Mouse (Mus musculus): ENCODE data around the gene Dnah7c. TPM values are rescaled to one million over a fixed set of nuclear protein-coding genes. Genes with fewer than 3 reads are reported as not detected.
"Not testable (repeated sequence)": the region's sequence is repeated elsewhere in the genome, so short reads cannot be mapped to it uniquely, and the experiment has no call there.

The Dnah7c gene
- polyA plus RNA-seq, 1 experiment from 2014 or later: 0.23 TPM

DNA sequence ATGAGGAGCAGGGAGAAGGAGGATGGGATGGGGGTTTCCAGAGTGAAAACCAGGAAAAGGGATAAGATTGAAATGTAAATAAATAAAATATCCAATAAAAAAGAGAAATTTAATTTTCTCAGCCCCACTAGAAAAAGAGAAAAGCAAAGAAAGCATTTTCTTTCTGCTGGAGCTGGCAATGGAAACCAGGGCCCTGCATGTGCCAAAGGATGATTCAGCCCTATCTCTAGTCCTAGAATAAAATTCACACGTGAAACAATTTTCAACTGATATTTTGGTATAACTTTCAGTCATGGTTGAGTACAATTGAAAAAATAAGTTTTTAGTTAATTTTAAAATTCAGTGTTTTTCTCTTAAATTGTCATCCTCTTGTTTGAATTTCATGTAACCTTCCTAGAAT lies 168.4 kb downstream of the Dnah7c start:
- not testable (repeated sequence) for H3K4me3 ChIP-seq; DNase-seq (ENCODE audit: low spot score); H3K9me3 ChIP-seq; H3K27me3 ChIP-seq (ENCODE audit: insufficient read depth, poor library complexity, severe bottlenecking); H3K4me1 ChIP-seq; H3K36me3 ChIP-seq; H3K27ac ChIP-seq
- WGBS: 67% methylated on average over 1 of the region's 1 CpGs

DNA sequence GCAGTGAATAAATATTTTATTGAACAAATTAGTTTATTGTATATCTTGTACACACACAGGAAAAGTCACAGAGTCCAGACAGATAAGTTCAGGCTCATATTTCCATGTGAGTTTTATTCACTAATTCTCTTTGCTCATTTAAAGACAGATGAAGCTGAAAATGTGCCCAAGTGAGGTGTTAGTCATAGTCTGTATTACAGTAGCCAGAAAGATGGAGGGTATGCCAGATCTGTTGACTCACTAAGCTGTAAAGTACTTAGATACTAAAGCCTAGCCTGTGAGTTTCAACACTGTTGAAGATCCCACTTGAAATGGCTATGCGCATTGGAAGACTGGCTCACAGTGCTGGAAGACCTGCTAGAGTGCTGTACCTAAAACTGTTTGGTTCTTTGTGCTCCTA lies 171.0 kb downstream of the Dnah7c start:
- not testable (repeated sequence) for H3K4me1 ChIP-seq; DNase-seq (ENCODE audit: low spot score); H3K36me3 ChIP-seq; H3K27me3 ChIP-seq (ENCODE audit: insufficient read depth, poor library complexity, severe bottlenecking); H3K9me3 ChIP-seq; H3K27ac ChIP-seq; H3K4me3 ChIP-seq
- 92% methylated on average over 1 of the region's 1 CpGs for WGBS

DNA sequence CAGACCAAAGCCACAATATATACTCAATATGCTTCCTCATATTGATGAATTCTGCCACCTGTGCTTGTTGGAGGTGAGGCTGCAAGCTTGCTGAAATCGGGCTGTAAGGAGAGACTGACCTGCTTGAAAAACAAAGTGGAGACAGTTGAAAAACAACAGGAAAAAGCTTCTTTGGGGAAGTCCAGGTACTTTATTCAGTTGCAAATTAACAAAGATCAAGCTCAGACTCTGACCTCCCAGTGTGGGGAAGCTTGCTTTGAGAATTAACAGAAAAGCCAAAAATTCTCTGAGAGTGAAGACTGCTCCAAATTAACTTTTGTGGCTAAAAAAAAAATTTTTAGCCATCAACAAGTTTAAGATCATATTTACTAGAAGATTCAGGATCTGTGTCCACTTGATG lies 194.9 kb downstream of the Dnah7c start:
- Histone ChIP-seq H3K4me3 (no peak overlapping the region), H3K27ac (no peak overlapping the region), H3K9me3 (no peaks in the 10 kb centered on the region), H3K4me1 (no peaks in the 10 kb centered on the region), H3K27me3 (ENCODE audit: insufficient read depth, poor library complexity, severe bottlenecking) (no peaks in the 10 kb centered on the region), H3K36me3 (no peaks in the 10 kb centered on the region)
- WGBS: 75% methylated on average over 1 of the region's 1 CpGs
- DNase-seq (ENCODE audit: low spot score): no peak

DNA sequence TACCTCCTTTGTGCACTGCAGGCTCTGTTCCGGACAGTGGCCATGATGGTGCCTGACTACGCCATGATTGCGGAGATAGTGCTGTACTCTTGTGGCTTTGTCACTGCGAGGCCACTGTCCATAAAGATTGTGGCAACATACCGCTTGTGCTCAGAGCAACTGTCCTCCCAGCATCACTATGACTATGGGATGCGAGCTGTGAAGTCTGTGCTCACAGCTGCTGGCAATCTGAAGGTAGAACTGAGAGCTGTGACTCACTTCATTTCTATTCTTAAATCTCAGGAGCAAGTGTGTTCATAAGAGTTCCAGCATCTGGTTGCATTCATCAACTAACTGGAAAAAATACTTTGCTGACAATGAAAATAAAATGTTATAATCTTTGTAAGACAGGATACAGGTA lies 200.5 kb downstream of the Dnah7c start:
- H3K4me3 ChIP-seq; H3K27me3 ChIP-seq (ENCODE audit: insufficient read depth, poor library complexity, severe bottlenecking); DNase-seq (ENCODE audit: low spot score); H3K36me3 ChIP-seq; H3K4me1 ChIP-seq; H3K27ac ChIP-seq; H3K9me3 ChIP-seq: not testable (repeated sequence)
- WGBS: 90% methylated on average over 6 of the region's 6 CpGs

DNA sequence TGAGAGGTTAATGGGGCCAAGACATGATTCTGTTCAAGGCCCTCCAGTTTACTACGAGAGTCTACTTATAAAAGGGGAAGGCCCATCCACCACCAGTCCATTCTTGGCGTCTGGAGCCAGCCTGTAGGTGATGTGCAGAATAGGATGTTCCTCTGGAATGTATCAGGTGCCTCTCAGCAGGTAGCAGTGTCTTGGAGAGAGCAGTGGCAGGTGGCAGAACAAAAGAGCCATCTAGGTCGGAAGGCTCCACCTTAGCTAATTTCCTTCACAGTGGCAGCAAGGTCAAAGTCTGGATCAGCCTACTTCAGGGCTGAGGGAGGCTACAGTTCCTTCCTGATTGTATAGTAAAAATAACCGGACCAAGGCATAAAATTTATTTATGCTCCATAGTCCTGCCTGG lies 224.4 kb downstream of the Dnah7c start:
- WGBS: 88% methylated on average over 4 of the region's 4 CpGs
- not testable (repeated sequence) for H3K9me3 ChIP-seq; H3K4me1 ChIP-seq; DNase-seq (ENCODE audit: low spot score); H3K36me3 ChIP-seq; H3K27ac ChIP-seq; H3K27me3 ChIP-seq (ENCODE audit: insufficient read depth, poor library complexity, severe bottlenecking); H3K4me3 ChIP-seq

DNA sequence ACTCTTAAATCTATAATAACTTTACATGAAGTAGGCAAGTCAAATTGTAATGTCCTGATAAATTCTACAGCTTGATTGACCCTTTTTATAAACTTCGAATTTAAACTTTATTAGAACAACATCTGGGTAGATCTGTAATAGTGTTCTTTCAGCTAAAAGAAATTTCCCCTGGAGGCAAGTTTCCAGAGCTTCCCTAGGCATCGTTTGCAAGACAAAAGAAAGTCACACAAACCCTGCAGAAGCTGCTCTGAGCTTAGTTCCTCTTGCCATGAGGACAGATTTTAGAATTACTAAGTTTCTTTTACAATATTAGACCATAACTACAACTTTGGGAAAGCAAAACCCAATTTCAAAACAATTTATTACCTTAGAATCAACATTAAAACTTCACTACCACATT lies 227.3 kb downstream of the Dnah7c start:
- not testable (repeated sequence) for DNase-seq (ENCODE audit: low spot score); H3K27me3 ChIP-seq (ENCODE audit: insufficient read depth, poor library complexity, severe bottlenecking)
- 66% methylated on average over 2 of the region's 2 CpGs for WGBS

DNA sequence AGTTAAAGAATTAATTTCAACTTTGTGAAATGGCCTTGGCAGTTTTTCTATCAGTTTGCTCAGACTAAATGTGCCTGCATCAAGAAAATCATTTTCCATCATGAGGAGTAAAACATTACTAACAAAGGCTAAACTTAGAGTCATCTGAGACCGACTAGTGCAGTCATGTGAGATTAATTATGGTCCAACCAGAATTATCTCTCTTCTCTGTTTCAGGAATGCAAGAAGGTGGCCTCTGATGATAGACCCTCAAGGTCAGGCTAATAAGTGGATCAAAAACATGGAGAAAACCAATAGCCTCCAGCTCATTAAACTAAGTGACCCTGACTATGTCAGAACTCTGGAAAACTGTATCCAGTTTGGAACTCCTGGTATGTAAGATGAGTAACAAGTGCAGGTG lies 299.4 kb downstream of the Dnah7c start:
- WGBS: 67% methylated on average over 1 of the region's 1 CpGs
- H3K36me3 ChIP-seq; DNase-seq (ENCODE audit: low spot score); H3K27me3 ChIP-seq (ENCODE audit: insufficient read depth, poor library complexity, severe bottlenecking); H3K4me3 ChIP-seq; H3K27ac ChIP-seq; H3K4me1 ChIP-seq; H3K9me3 ChIP-seq: not testable (repeated sequence)

More for the DNA sequence above, 227.3 kb downstream of the Dnah7c start:
- H3K36me3 ChIP-seq, H3K9me3 ChIP-seq, H3K27ac ChIP-seq, H3K4me1 ChIP-seq, H3K4me3 ChIP-seq: not testable (repeated sequence)

DNA sequence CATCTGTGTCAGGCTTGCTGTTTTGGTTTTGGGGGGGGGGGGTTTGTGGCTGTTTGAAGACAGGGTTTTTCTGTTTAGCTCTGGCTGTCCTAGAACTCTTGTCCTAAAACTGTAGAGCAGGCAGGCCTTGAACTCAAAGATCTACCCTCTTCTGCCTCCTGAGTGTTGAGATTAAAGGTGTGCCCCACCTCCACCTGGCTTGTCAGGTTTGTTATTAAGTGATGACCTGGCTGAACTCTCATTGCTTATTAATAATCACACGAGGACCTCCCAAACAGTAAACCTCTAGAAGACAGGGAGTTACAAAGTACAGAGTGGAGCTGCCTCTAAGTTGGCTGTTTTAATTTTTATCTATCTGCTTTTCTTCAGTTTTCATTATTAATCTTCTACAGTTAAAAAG lies 299.9 kb downstream of the Dnah7c start:
- Histone ChIP-seq H3K27me3 (ENCODE audit: insufficient read depth, poor library complexity, severe bottlenecking) (no peaks in the 10 kb centered on the region), H3K27ac (no peak overlapping the region), H3K36me3 (no peaks in the 10 kb centered on the region), H3K9me3 (no peaks in the 10 kb centered on the region), H3K4me1 (no peaks in the 10 kb centered on the region), H3K4me3 (no peak overlapping the region)
- no peak for DNase-seq (ENCODE audit: low spot score)
- WGBS: 67% methylated on average over 1 of the region's 1 CpGs

DNA sequence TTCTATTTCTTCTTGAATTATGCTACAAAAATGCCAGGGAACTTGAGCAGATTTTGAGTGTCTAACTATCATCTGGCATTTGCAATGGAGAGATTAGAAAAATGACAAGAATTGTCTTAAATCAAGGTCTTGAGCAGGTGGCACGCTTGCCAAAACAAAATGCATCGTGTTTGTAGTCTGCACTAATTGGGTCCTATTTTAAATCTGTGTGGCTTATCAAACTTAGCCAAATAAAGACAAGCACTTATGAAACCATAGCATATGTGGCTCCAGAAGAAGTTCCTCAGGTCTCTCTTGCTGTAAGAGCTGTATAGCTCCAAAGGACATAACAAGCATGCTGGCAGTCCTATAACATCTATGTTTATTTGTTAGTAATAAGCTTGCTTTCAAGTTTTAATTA lies 300.3 kb downstream of the Dnah7c start:
- H3K4me3 ChIP-seq; H3K27ac ChIP-seq; H3K36me3 ChIP-seq; H3K4me1 ChIP-seq; H3K27me3 ChIP-seq (ENCODE audit: insufficient read depth, poor library complexity, severe bottlenecking); H3K9me3 ChIP-seq; DNase-seq (ENCODE audit: low spot score): not testable (repeated sequence)
- 83% methylated on average over 2 of the region's 2 CpGs for WGBS

DNA sequence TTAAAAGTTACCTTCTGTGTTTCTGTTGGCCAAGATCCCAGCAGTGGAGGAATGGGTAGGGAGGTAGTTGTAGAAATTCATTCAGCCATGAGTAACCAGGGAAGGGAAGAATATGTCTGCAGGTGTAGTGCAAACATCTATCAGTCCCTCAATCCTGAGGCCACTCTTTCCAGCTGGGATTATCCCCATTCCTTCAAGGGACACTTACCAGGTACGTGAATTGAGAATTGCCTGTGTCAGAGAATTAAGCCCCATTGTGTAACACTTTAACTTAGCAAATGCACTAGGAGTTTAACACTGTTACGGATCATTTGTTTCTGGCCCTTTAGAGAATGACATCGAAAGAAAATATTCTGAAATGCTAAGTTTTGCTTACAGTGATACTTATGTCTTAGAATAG lies 304.3 kb downstream of the Dnah7c start:
- not testable (repeated sequence) for H3K9me3 ChIP-seq; H3K36me3 ChIP-seq; H3K4me1 ChIP-seq; DNase-seq (ENCODE audit: low spot score); H3K27me3 ChIP-seq (ENCODE audit: insufficient read depth, poor library complexity, severe bottlenecking); H3K4me3 ChIP-seq; H3K27ac ChIP-seq
- WGBS: 88% methylated on average over 3 of the region's 3 CpGs

DNA sequence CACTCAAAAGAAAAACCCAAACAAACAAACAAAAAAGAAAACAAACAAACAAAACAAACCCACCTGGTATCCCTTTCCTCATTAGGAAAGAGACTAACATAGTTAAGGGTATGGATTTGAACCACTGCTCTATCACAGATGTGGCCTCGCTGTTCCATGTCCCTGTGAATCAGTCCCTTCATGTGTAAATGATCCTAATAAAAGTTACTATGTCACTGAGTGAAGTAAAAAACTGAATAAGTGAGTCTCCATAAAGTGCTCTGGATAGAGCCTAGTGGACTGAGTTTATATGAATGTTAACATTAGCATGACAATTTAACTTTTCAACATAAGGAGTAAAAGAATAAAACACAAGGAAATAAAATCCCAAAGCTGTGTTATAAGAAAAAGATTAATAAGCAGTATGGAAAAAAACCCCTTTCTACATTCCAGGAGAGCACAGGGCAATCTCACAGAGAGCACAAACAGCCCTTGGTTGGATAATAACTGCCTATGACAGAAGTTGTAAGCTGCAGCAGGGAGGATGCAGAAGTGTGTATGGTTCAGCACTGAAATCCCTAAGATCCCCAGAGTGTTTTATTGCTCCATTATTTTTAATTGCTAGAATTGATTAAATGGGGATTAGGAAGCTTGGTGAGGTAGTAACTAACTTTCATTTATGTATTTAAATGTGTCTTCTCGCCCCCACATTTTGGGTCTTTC lies 308.2 kb downstream of the Dnah7c start:
- H3K9me3 ChIP-seq; H3K27me3 ChIP-seq (ENCODE audit: insufficient read depth, poor library complexity, severe bottlenecking); DNase-seq (ENCODE audit: low spot score); H3K36me3 ChIP-seq; H3K4me1 ChIP-seq; H3K27ac ChIP-seq; H3K4me3 ChIP-seq: not testable (repeated sequence)
- 84% methylated on average over 2 of the region's 2 CpGs for WGBS

DNA sequence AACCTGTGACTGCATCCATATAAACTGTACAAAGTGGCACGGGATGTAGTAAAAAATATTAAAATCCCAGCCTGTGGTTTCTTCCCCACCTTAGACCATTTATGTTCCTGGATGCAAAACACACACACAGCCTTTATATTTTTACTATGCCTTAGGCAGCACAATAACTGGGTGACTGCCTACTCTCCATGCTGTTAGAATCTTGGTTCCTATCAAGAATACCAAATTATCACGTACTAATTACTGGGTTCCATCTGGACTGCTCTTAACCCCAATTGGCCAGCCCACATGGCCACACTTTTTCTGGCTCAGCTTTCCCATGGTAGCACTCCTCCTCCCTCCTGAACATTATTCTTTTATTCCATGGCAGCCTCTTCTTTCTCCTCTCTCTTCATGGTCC lies 309.1 kb downstream of the Dnah7c start:
- DNase-seq (ENCODE audit: low spot score); H3K36me3 ChIP-seq: not testable (repeated sequence)
- WGBS: 74% methylated on average over 2 of the region's 2 CpGs

DNA sequence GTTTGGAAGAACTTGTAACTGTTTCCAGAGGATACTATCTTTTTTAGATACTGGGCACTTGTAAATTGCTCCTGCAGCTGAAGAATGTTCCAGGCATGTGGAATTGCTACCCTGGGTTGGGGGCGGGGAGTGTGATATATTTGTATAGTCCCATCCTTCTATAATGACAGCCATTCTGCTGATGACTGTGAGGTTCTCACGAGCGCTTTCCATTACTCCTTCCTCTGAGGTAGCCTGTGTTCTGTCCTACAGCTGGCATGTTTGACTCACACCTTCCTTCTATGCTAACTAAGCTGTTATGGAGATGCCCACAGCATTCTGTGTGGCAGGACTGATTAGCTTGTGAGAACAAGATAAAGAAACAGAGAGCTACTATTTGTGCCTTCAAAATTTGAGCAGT lies 339.2 kb downstream of the Dnah7c start:
- H3K4me3 ChIP-seq; H3K9me3 ChIP-seq; H3K27ac ChIP-seq; H3K36me3 ChIP-seq; H3K4me1 ChIP-seq; H3K27me3 ChIP-seq (ENCODE audit: insufficient read depth, poor library complexity, severe bottlenecking); DNase-seq (ENCODE audit: low spot score): not testable (repeated sequence)
- 38% methylated on average over 3 of the region's 3 CpGs for WGBS

More for the DNA sequence above, 309.1 kb downstream of the Dnah7c start:
- not testable (repeated sequence) for H3K4me1 ChIP-seq; H3K9me3 ChIP-seq; H3K27ac ChIP-seq; H3K27me3 ChIP-seq (ENCODE audit: insufficient read depth, poor library complexity, severe bottlenecking); H3K4me3 ChIP-seq

DNA sequence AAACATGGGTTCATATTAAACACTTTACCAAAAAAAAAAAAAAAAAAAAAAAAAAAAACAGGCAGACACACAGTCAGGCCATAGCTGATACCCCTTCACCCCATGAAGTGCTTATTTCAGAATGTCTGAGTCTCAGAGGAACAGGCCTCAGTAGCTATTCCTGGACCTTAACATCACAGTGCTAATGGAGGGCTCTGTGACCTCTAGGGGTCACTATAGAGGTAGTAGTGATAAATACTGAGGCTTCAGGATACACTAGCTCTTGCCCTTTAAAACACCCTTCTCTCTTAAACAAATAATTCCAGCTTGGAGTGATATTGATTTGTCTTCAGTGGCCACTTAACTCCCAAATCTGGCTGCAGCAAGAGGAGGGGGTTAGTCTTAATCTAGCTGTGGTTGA lies 343.9 kb downstream of the Dnah7c start:
- H3K4me1 ChIP-seq; H3K36me3 ChIP-seq; H3K9me3 ChIP-seq; DNase-seq (ENCODE audit: low spot score); H3K27ac ChIP-seq; H3K4me3 ChIP-seq; H3K27me3 ChIP-seq (ENCODE audit: insufficient read depth, poor library complexity, severe bottlenecking): not testable (repeated sequence)
